Mouse (Mus musculus) thymus, postnatal 4 days (tissue): ENCODE data around the gene Kin.

Experiments
- DNase-seq: peaks from one replicate; pipeline ENCODE4 v3.0.0; 2021

The Kin gene

GRCm38 (mm10) chr2:10119276-10119675 lies 38.9 kb downstream of the Kin start:
- DNase-seq: no peak

- no peak for DNase-seq
These were observed 41.4 kb downstream of the Kin start for GRCm38 (mm10) chr2:10121826-10122225.

DNA sequence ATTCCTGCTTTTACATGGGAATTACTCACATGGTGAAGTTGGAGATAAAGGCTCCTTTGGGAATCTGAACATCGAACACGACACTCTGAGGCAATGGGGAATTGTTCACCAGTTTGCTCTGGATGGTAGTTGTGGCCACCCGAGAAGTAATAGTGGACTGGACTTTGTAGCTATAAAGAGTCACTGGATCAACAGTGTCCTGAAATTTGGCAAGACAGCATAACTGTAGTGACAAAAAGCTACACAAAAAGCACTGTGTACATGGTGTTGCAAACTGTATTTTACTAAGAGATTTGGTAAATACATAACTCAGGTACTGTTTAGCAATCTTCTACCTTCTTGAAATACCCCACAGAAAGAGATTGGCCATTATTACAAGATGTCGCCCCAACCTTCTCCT lies 45.7 kb downstream of the Kin start:
- DNase-seq: no peak

GRCm38 (mm10) chr2:10127471-10127870 lies 47.1 kb downstream of the Kin start:
- no peak for DNase-seq

DNA sequence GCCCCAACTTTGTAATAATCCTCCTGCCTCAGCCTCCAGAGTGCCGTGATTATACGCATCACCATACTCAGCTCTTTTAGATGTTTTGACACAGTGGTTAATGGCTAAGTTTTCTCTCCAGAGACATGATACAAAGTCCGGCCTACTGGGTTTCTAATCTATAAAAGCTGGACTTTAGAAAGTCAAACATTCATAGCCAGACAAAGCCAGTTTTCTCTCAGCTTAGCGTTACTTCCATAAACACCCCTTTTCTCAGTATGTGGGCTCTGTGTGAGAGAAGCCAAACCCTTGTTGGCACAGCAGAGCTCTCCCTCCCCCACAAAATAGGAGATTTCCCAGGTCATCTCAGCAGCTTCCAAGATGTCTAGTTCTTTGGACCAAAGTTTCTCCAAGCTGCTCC lies 48.2 kb downstream of the Kin start:
- no peak for DNase-seq

DNA sequence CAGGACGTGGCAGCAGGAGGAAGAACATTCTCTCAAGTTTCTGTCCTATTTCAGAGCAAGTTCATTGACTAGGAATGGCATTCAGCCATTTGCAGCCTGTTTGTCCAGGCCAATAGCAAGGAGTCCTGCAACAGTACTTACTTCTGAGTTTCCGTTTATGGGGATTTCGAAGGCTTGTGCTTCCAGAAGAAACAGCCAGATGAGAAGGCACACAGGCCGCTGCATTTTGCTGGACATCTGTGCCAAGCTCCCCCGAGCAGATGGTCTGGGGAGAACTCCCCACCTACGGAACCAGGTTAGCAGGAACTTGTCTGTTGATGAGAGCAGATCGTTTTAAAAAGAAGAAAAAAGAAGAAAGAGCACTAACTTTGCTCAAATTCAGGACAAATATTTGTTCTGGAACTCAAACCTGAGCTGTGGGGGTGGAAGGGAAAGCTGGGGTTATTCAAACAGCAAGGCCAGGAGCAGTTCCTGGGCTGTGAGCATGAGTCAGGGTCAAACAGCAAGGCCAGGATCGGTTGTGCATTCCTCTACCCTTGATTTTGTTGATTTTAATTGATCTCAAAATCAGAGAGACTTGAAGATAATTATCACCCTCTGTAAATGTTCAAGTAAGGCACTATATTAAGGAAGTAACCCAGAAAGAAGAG lies 50.1 kb downstream of the Kin start:
- no peak for DNase-seq

- no peak for DNase-seq
These were observed 50.9 kb downstream of the Kin start, which contains the start of gene Itih2 for GRCm38 (mm10) chr2:10131296-10131695. TSS of gene Itih2 (minus strand) at chr2:10131396.

GRCm38 (mm10) chr2:10132128-10132527 lies 51.7 kb downstream of the Kin start:
- DNase-seq: no peak

- no peak for DNase-seq
These were observed 53.5 kb downstream of the Kin start for GRCm38 (mm10) chr2:10133941-10134340.

DNA sequence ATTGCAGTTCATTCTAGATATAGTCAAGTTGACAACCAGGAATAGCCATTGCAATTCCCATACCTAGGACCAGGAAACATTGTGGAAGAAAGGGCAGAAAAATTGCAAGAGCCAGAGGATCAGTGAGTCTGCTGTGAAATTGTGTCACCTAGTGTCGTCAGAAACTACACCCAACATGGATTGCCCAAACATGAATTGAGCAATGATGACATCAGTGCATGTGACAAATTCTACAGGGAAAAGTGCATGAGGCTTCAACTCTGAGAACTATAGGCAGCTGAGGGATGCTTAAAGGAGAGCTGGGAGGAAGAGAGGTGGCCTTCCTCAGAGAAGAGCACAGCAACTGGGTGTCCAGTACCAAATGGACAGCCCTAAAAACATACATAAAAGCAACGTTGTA lies 56.9 kb downstream of the Kin start:
- no peak for DNase-seq

DNA sequence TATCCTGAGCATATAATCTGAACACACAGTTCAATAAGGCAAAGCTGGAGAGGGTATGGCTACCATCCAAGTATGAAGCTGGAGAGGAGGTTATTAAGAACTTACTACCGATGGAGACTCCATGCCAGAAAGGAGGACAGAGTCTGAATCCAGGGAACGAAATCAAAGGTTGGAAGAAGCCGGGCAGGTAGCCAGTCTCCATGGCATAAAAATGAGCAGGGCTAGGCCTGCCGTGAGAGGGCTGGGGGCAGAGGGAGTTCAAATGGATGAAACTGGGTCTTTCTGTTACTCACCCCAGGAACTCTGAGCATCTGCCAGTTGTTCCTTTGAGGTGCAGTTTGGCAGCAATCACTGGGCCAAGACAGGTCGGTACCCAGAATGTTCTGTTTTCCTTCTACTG lies 60.1 kb downstream of the Kin start:
- DNase-seq: no peak
